Mouse (Mus musculus) heart, embryonic 10.5 days (tissue): ENCODE measurements around the gene Ptk7. TPM values are rescaled to one million over a fixed set of nuclear protein-coding genes. Genes with fewer than 3 reads are reported as not detected.
A peak's percentile ranks its signal among the peaks of the same experiment; 100 is the strongest.
"Not testable (repeated sequence)": the region's sequence is repeated elsewhere in the genome, so short reads cannot be mapped to it uniquely, and the experiment has no call there.

Experiments
- DNase-seq: peaks from one replicate; pipeline ENCODE4 v3.0.0-alpha.2; 2017; ENCODE audit warnings: low spot score
- H3K27ac ChIP-seq: fragments of 300-500 bp; sonication (generic); 2 replicates; pipeline ENCODE4 v1.5.1; 2016; ENCODE audit warnings: mild to moderate bottlenecking
- H3K27me3 ChIP-seq: fragments of 300-500 bp; sonication (generic); 2 replicates; pipeline ENCODE4 v1.6.1; 2016; ENCODE audit warnings: mild to moderate bottlenecking; ENCODE audit not compliant: poor library complexity, insufficient read depth, severe bottlenecking
- H3K36me3 ChIP-seq: fragments of 300-500 bp; sonication (generic); 2 replicates; pipeline ENCODE4 v1.6.1; 2016; ENCODE audit warnings: mild to moderate bottlenecking, moderate library complexity
- H3K4me1 ChIP-seq: fragments of 300-500 bp; sonication (generic); 2 replicates; pipeline ENCODE4 v1.6.1; 2016; ENCODE audit warnings: mild to moderate bottlenecking
- H3K4me3 ChIP-seq: fragments of 300-500 bp; sonication (generic); 2 replicates; pipeline ENCODE4 v1.5.1; 2016; ENCODE audit warnings: mild to moderate bottlenecking, moderate library complexity
- H3K9me3 ChIP-seq: fragments of 300-500 bp; sonication (generic); 2 replicates; pipeline ENCODE4 v1.6.1; 2016; ENCODE audit warnings: mild to moderate bottlenecking, moderate library complexity
- WGBS: fragments of 180-500 bp; shearing (Covaris S2); methylation state at CpG from one replicate; pipeline ENCODE4 v1.1.7; 2016; 5-methylcytosine and 5-hydroxymethylcytosine counted together
- polyA plus RNA-seq: library from polyadenylated mRNA; unstranded; fragments of >200 nt; fragmentation: Nextera tagmentation; extraction: Ambion mirVana; gene quantifications from 2 replicates; pipeline ENCODE4 v1.2.1, GENCODE M21; 2016

The Ptk7 gene
- polyA plus RNA-seq, 1 experiment from 2014 or later = 67.7 TPM

- Histone ChIP-seq H3K4me3 (no peak overlapping the region), H3K27me3 (no peaks in the 10 kb centered on the region), H3K36me3 (peaks cover 60% of the 10 kb centered on the region), H3K27ac (0 out of 2 replicates have a peak overlapping the region, but pooled peaks have one; percentile 62), H3K9me3 (no peaks in the 10 kb centered on the region), H3K4me1 (peaks cover 45% of the 10 kb centered on the region)
- no peak for DNase-seq
- 92% methylated on average over 4 of the region's 4 CpGs for WGBS
Measured at GRCm38 (mm10) chr17:46593124-46593523, 36.2 kb downstream of the Ptk7 start.

- Histone ChIP-seq H3K27me3 (no peaks in the 10 kb centered on the region), H3K4me1 (peaks cover 32% of the 10 kb centered on the region), H3K4me3 (no peak overlapping the region), H3K9me3 (no peaks in the 10 kb centered on the region), H3K36me3 (peaks cover 56% of the 10 kb centered on the region), H3K27ac (no peak overlapping the region)
- WGBS = 91% methylated on average over 19 of the region's 19 CpGs
- no peak for DNase-seq
Measured at GRCm38 (mm10) chr17:46591406-46591805, 37.9 kb downstream of the Ptk7 start.

- Histone ChIP-seq H3K4me3 (no peak overlapping the region), H3K9me3 (no peaks in the 10 kb centered on the region), H3K36me3 (peaks cover 64% of the 10 kb centered on the region), H3K27me3 (no peaks in the 10 kb centered on the region), H3K4me1 (peaks cover 30% of the 10 kb centered on the region), H3K27ac (no peak overlapping the region)
- 82% methylated on average over 7 of the region's 7 CpGs for WGBS
- DNase-seq = no peak
Measured at GRCm38 (mm10) chr17:46590439-46590838, 38.9 kb downstream of the Ptk7 start.

DNA sequence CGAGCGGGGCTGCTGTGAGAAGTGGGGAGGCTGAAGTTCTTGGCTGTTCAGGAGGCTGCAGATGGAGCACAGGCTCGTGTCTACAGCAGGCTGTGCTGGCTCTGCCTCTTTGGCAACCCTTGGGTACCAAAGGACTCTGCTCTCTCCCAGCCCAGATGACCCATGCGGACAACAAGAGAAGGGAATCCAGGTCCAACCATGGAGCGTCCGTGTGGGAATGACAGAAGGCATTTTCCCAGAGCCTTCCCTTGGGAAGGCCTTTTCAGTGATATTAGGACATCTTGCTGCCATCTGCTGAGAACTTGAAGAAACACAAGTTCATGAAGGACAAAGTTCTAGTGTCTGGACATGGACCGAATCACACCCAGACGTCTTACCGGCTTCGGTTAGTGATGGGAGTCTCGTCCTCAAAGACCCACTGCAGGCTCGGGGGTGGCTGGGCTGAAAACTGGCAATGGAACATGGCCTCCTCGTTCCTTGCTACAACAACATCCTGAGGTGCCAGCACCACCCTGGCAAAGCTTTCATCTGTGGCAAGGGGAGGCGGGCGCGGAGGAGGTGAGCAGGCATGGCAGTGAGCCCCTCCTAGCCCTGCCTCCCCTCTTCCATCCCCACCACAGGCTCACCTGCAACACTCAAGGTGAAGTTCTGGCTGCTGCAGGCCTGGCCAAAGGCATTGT lies 39.5 kb downstream of the Ptk7 start:
- no peaks in the 10 kb centered on the region for H3K9me3 ChIP-seq
- peaks cover 70% of the 10 kb centered on the region for H3K36me3 ChIP-seq
- no peaks in the 10 kb centered on the region for H3K27me3 ChIP-seq
- H3K27ac ChIP-seq = no peak overlapping the region
- WGBS = 90% methylated on average over 16 of the region's 16 CpGs
- H3K4me1 ChIP-seq = peaks cover 23% of the 10 kb centered on the region
- H3K4me3 ChIP-seq = no peak overlapping the region
- no peak for DNase-seq

GRCm38 (mm10) chr17:46588913-46589312 lies 40.4 kb downstream of the Ptk7 start:
- Histone ChIP-seq H3K36me3 (peaks cover 77% of the 10 kb centered on the region), H3K4me1 (peaks cover 17% of the 10 kb centered on the region), H3K4me3 (no peak overlapping the region), H3K27ac (no peak overlapping the region), H3K9me3 (no peaks in the 10 kb centered on the region), H3K27me3 (no peaks in the 10 kb centered on the region)
- DNase-seq = no peak
- WGBS = 82% methylated on average over 6 of the region's 6 CpGs

GRCm38 (mm10) chr17:46588173-46588572 lies 41.1 kb downstream of the Ptk7 start:
- peaks cover 78% of the 10 kb centered on the region for H3K36me3 ChIP-seq

GRCm38 (mm10) chr17:46586327-46586726 lies 43.0 kb downstream of the Ptk7 start:
- DNase-seq = no peak
- Histone ChIP-seq H3K36me3 (peaks cover 85% of the 10 kb centered on the region), H3K4me1 (peaks cover 3% of the 10 kb centered on the region; the same call in 1 of the 2 replicates), H3K27me3 (no peaks in the 10 kb centered on the region), H3K9me3 (no peaks in the 10 kb centered on the region), H3K27ac (no peak overlapping the region), H3K4me3 (no peak overlapping the region)
- 86% methylated on average over 8 of the region's 8 CpGs for WGBS

More at GRCm38 (mm10) chr17:46588173-46588572, 41.1 kb downstream of the Ptk7 start:
- H3K4me3 ChIP-seq = no peak overlapping the region
- no peaks in the 10 kb centered on the region for H3K27me3 ChIP-seq
- H3K9me3 ChIP-seq = no peaks in the 10 kb centered on the region
- H3K4me1 ChIP-seq = peaks cover 14% of the 10 kb centered on the region
- WGBS = 80% methylated on average over 9 of the region's 9 CpGs
- no peak overlapping the region for H3K27ac ChIP-seq
- DNase-seq = no peak

GRCm38 (mm10) chr17:46578650-46579049 lies 50.7 kb downstream of the Ptk7 start:
- H3K4me3 ChIP-seq = no peak overlapping the region
- H3K36me3 ChIP-seq = peaks cover 85% of the 10 kb centered on the region
- H3K27me3 ChIP-seq = no peaks in the 10 kb centered on the region
- no peaks in the 10 kb centered on the region for H3K9me3 ChIP-seq
- H3K4me1 ChIP-seq = no peaks in the 10 kb centered on the region
- H3K27ac ChIP-seq = no peak overlapping the region
- WGBS = 77% methylated on average over 5 of the region's 5 CpGs
- no peak for DNase-seq

DNA sequence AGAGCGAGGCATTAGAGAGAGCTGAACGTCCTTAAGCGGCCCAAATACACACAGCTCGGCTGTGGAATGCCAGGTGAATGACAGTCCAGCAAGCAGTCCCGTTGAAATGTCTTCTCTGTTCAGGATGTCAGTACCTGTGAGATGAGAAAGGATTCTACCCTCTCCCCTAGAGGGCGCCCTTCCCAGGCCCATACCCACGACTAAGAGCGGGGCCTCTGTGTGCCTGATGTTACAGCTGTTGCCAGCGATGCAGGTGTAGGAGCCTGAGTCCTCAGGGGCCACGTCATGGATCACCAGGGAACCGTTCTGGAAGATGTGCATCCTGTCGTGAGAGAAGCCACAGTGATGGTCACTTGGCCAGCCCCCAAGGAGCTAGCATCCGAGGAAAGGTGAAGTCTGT lies 53.2 kb downstream of the Ptk7 start:
- H3K9me3 ChIP-seq = no peaks in the 10 kb centered on the region
- WGBS = 83% methylated on average over 13 of the region's 13 CpGs

GRCm38 (mm10) chr17:46574535-46574934 lies 54.8 kb downstream of the Ptk7 start:
- H3K36me3 ChIP-seq = peaks cover 90% of the 10 kb centered on the region
- 84% methylated on average over 7 of the region's 7 CpGs for WGBS
- no peak for DNase-seq

More for the DNA sequence above, 53.2 kb downstream of the Ptk7 start:
- H3K4me3 ChIP-seq = no peak overlapping the region
- peaks cover 90% of the 10 kb centered on the region for H3K36me3 ChIP-seq
- no peaks in the 10 kb centered on the region for H3K4me1 ChIP-seq
- H3K27ac ChIP-seq = no peak overlapping the region
- DNase-seq = no peak
- H3K27me3 ChIP-seq = no peaks in the 10 kb centered on the region

GRCm38 (mm10) chr17:46571005-46571404 lies 58.3 kb downstream of the Ptk7 start:
- H3K4me3 ChIP-seq = no peak overlapping the region
- H3K4me1 ChIP-seq = no peaks in the 10 kb centered on the region
- no peaks in the 10 kb centered on the region for H3K27me3 ChIP-seq
- H3K36me3 ChIP-seq = peaks cover 94% of the 10 kb centered on the region
- no peak for DNase-seq
- H3K9me3 ChIP-seq = no peaks in the 10 kb centered on the region
- H3K27ac ChIP-seq = no peak overlapping the region
- 77% methylated on average over 11 of the region's 11 CpGs for WGBS

More at GRCm38 (mm10) chr17:46574535-46574934, 54.8 kb downstream of the Ptk7 start:
- H3K4me1 ChIP-seq = no peaks in the 10 kb centered on the region
- H3K27me3 ChIP-seq = no peaks in the 10 kb centered on the region
- H3K27ac ChIP-seq = no peak overlapping the region
- H3K9me3 ChIP-seq = no peaks in the 10 kb centered on the region
- no peak overlapping the region for H3K4me3 ChIP-seq

DNA sequence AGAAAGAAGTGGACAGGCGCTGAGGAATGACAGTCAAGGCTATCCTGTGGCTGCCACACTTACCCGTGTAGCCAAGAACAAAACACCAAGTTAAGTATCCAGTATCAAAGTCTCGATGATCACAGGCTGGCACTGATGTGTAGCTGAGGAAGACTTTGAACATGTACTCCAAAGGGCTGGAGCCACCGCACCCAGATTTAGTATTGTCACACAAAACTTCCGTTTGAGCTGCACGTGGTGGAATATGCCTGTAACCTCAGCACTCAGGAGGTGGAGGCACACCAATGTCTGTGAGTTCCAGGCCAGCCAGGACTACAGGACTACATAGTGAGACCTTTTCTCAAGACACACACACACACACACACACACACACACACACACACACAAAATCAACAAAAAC lies 70.2 kb downstream of the Ptk7 start:
- Histone ChIP-seq H3K27ac (no peak overlapping the region), H3K4me1 (peaks cover 18% of the 10 kb centered on the region), H3K27me3 (no peaks in the 10 kb centered on the region), H3K4me3 (no peak overlapping the region), H3K36me3 (peaks cover 10% of the 10 kb centered on the region), H3K9me3 (no peaks in the 10 kb centered on the region)
- DNase-seq = no peak
- 91% methylated on average over 6 of the region's 6 CpGs for WGBS

- no peak overlapping the region for H3K4me3 ChIP-seq
- H3K27ac ChIP-seq = peak overlapping the region; percentile 99; the same call in 1 of the 2 replicates
- WGBS = 75% methylated on average over 5 of the region's 5 CpGs
- no peaks in the 10 kb centered on the region for H3K9me3 ChIP-seq
- peaks cover 28% of the 10 kb centered on the region for H3K4me1 ChIP-seq
- H3K27me3 ChIP-seq = no peaks in the 10 kb centered on the region
- H3K36me3 ChIP-seq = no peaks in the 10 kb centered on the region
- DNase-seq = no peak
Measured at GRCm38 (mm10) chr17:46558151-46558550, 71.2 kb downstream of the Ptk7 start.

DNA sequence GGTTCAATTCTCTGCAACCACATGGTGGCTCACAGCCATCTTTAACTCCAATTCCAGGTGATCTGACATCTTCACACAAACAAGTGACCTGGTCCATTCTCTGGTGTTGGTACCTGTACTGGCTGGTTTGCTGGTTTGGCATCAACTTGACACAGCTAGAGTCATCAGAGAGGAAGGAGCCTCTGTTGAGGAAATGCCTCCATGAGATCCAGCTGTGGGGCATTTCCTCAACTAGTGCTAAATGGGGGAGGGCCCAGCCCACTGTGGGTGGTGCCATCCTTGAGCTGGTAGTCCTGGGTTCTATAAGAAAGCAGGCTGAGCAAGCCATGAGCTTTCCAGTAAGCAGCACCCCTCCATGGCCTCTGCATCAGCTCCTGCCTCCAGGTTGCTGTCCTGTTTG lies 72.0 kb downstream of the Ptk7 start:
- Histone ChIP-seq H3K27ac (peak overlapping the region; percentile 99), H3K4me1 (peaks cover 36% of the 10 kb centered on the region)
- not testable (repeated sequence) for H3K9me3 ChIP-seq, H3K4me3 ChIP-seq, H3K27me3 ChIP-seq, H3K36me3 ChIP-seq, DNase-seq
